Mouse (Mus musculus): ENCODE data around the gene Tmem26. TPM values are rescaled to one million over a fixed set of nuclear protein-coding genes. Genes with fewer than 3 reads are reported as not detected.

Tmem26 gene
- polyA plus RNA-seq, 1 experiment from 2014 or later = 1.2 TPM

DNA sequence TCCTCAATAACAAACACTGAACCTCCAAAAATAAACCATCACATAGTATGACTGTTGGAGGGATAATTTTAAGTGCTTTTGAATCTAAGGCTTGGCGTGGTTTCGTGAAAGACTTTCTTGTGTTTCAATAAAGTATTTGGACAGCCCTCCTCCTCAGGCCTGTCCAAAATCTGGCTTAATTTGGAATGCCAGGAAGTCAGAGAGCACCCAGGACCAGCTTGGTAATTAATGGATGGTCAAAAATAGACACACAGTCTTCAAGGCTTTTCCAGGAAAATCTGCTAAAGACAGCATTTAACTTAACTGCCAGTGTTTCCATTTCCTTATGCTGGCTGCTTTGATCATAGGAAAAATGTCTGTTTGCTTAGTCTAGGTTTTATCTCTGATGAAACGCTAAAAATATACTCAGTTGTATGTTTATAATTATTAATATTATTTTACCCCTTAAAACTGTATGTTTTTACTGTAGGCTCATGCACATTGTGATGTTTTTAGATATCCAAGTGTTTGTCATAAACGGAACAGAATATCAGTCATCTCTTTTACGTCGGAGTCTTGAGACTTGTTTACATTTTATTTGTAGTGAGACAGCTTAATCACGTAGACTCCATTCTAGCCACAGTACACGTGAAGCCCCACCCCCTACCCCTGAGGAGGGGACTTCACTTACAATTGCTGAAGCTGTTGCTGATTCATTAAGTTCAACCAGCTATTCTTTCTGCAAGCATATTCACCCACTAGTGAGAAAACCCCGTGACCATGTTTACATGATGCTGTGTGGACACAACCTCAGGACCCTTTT is 57.8 kb downstream of the Tmem26 start:
- WGBS = 84% methylated on average over 9 of the region's 9 CpGs
- H3K27ac ChIP-seq = no peak overlapping the region
- no peaks in the 10 kb centered on the region for H3K4me1 ChIP-seq
- no peaks in the 10 kb centered on the region for H3K36me3 ChIP-seq (ENCODE audit: poor library complexity, severe bottlenecking)
- no peak for ATAC-seq
- no peaks in the 10 kb centered on the region for H3K9me3 ChIP-seq (replicated peaks)
- no peaks in the 10 kb centered on the region for H3K27me3 ChIP-seq
- no peak overlapping the region for H3K4me3 ChIP-seq
- no peak overlapping the region for H3K9ac ChIP-seq
- no peak overlapping the region for H3K4me2 ChIP-seq

DNA sequence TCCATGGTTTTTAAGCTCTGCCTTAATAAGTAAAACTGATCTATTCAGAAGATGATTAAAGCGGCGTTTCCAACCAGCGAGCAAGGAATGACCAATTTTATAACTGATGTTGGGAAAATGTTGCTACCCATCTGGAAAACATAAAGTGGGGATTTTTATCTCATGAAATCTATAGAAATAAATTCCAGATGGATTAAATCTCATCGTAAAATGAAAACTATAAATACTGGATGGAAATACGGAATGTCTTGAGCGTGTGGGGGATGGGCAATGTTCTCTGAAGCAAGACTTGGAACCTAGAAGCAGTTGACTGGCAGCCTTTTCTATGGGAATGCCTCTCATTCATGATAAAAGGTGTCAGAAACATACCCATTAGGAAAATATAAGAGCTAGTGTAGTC is 59.3 kb downstream of the Tmem26 start:
- H3K9ac ChIP-seq = no peak overlapping the region
- H3K4me3 ChIP-seq = no peak overlapping the region
- no peaks in the 10 kb centered on the region for H3K9me3 ChIP-seq (replicated peaks)
- 95% methylated on average over 6 of the region's 6 CpGs for WGBS
- H3K36me3 ChIP-seq (ENCODE audit: poor library complexity, severe bottlenecking) = no peaks in the 10 kb centered on the region
- H3K27me3 ChIP-seq = no peaks in the 10 kb centered on the region
- no peak overlapping the region for H3K27ac ChIP-seq
- H3K4me1 ChIP-seq = no peaks in the 10 kb centered on the region
- no peak for ATAC-seq
- no peak overlapping the region for H3K4me2 ChIP-seq

DNA sequence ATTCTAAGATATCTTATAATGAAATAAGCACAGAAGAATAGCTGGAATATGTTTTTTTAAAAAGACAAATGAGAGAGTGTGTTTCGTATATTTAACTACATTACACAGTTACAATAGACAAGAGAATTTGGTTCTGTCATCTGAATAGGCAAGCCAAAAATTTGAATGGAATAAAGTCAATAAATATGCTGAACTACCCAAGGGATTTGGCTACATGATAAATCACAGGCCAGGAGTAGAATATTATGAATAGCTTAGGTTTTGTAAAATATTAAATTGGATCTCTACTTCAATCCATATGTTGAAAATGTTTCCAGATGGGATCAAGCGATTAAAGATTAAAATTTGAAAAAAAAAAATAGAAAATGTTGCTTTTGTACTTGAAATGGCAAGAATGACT is 60.4 kb downstream of the Tmem26 start:
- H3K27me3 ChIP-seq = no peaks in the 10 kb centered on the region
- H3K4me3 ChIP-seq = no peak overlapping the region
- H3K9ac ChIP-seq = no peak overlapping the region
- no peak for ATAC-seq
- no peaks in the 10 kb centered on the region for H3K36me3 ChIP-seq (ENCODE audit: poor library complexity, severe bottlenecking)
- no peaks in the 10 kb centered on the region for H3K4me1 ChIP-seq
- WGBS = 90% methylated on average over 2 of the region's 2 CpGs
- no peaks in the 10 kb centered on the region for H3K9me3 ChIP-seq (replicated peaks)
- no peak overlapping the region for H3K4me2 ChIP-seq
- H3K27ac ChIP-seq = no peak overlapping the region

GRCm38 (mm10) chr10:68784463-68784862 is 61.0 kb downstream of the Tmem26 start:
- 93% methylated on average over 1 of the region's 1 CpGs for WGBS
- H3K4me1 ChIP-seq = no peaks in the 10 kb centered on the region
- H3K27me3 ChIP-seq = no peaks in the 10 kb centered on the region
- H3K4me2 ChIP-seq = no peak overlapping the region
- H3K27ac ChIP-seq = no peak overlapping the region
- no peak for ATAC-seq
- H3K9me3 ChIP-seq (replicated peaks) = no peaks in the 10 kb centered on the region
- no peaks in the 10 kb centered on the region for H3K36me3 ChIP-seq (ENCODE audit: poor library complexity, severe bottlenecking)
- H3K4me3 ChIP-seq = no peak overlapping the region
- H3K9ac ChIP-seq = no peak overlapping the region

DNA sequence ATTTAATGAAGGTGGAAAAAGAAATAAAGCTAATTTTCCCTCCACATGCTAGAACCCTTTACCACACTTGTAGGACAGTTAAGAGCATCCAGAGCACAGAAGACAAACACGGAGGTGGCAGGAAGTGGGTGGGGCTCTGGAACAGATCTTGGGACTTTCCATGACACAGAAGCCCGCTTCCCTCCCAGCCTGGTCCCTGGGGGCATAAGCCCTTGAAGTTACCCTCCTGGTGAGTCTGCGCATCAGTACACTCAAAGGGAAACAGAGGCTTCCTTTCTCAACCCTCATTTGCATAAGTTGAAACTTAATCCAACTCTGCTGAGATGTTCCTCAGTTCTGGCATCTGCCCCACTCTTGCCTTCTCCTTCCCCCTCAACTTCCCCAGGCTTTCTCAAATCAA is 72.0 kb downstream of the Tmem26 start:
- no peak for ATAC-seq
- WGBS = 7% methylated on average over 3 of the region's 3 CpGs
- H3K27ac ChIP-seq = no peak overlapping the region

GRCm38 (mm10) chr10:68799883-68800282 is 76.4 kb downstream of the Tmem26 start:
- H3K4me2 ChIP-seq = no peak overlapping the region
- no peaks in the 10 kb centered on the region for H3K27me3 ChIP-seq
- no peak for ATAC-seq
- no peak overlapping the region for H3K4me3 ChIP-seq
- no peaks in the 10 kb centered on the region for H3K36me3 ChIP-seq (ENCODE audit: poor library complexity, severe bottlenecking)
- no peak overlapping the region for H3K27ac ChIP-seq
- no peaks in the 10 kb centered on the region for H3K9me3 ChIP-seq (replicated peaks)
- 88% methylated on average over 7 of the region's 7 CpGs for WGBS
- 0 out of 2 replicates have a peak, but pooled peaks cover 7% of the 10 kb centered on the region for H3K4me1 ChIP-seq
- H3K9ac ChIP-seq = no peak overlapping the region

More for the DNA sequence above, 72.0 kb downstream of the Tmem26 start:
- no peak overlapping the region for H3K9ac ChIP-seq
- H3K4me3 ChIP-seq = no peak overlapping the region
- H3K9me3 ChIP-seq (replicated peaks) = no peaks in the 10 kb centered on the region
- no peaks in the 10 kb centered on the region for H3K36me3 ChIP-seq (ENCODE audit: poor library complexity, severe bottlenecking)
- no peaks in the 10 kb centered on the region for H3K27me3 ChIP-seq
- H3K4me2 ChIP-seq = 0 out of 2 replicates have a peak overlapping the region, but pooled peaks have one; percentile 12
- H3K4me1 ChIP-seq = 0 out of 2 replicates have a peak, but pooled peaks cover 7% of the 10 kb centered on the region

- WGBS = 94% methylated on average over 7 of the region's 7 CpGs
Measured at GRCm38 (mm10) chr10:68800339-68800738, 76.9 kb downstream of the Tmem26 start.

GRCm38 (mm10) chr10:68806328-68806727 is 82.9 kb downstream of the Tmem26 start:
- H3K4me1 ChIP-seq = no peaks in the 10 kb centered on the region
- no peaks in the 10 kb centered on the region for H3K27me3 ChIP-seq
- H3K4me3 ChIP-seq = no peak overlapping the region
- no peak overlapping the region for H3K9ac ChIP-seq
- peak; percentile 13; the same call in 1 of the 2 replicates for ATAC-seq
- H3K27ac ChIP-seq = no peak overlapping the region
- WGBS = 74% methylated on average over 1 of the region's 1 CpGs
- no peaks in the 10 kb centered on the region; the same call in 1 of the 2 replicates for H3K9me3 ChIP-seq (replicated peaks)
- H3K4me2 ChIP-seq = no peak overlapping the region
- no peaks in the 10 kb centered on the region for H3K36me3 ChIP-seq (ENCODE audit: poor library complexity, severe bottlenecking)

More at GRCm38 (mm10) chr10:68800339-68800738, 76.9 kb downstream of the Tmem26 start:
- 0 out of 2 replicates have a peak, but pooled peaks cover 4% of the 10 kb centered on the region for H3K4me1 ChIP-seq
- H3K27me3 ChIP-seq = no peaks in the 10 kb centered on the region
- H3K4me3 ChIP-seq = no peak overlapping the region
- no peaks in the 10 kb centered on the region for H3K36me3 ChIP-seq (ENCODE audit: poor library complexity, severe bottlenecking)
- ATAC-seq = no peak
- H3K9me3 ChIP-seq (replicated peaks) = no peaks in the 10 kb centered on the region
- no peak overlapping the region for H3K27ac ChIP-seq
- no peak overlapping the region for H3K4me2 ChIP-seq
- no peak overlapping the region for H3K9ac ChIP-seq

DNA sequence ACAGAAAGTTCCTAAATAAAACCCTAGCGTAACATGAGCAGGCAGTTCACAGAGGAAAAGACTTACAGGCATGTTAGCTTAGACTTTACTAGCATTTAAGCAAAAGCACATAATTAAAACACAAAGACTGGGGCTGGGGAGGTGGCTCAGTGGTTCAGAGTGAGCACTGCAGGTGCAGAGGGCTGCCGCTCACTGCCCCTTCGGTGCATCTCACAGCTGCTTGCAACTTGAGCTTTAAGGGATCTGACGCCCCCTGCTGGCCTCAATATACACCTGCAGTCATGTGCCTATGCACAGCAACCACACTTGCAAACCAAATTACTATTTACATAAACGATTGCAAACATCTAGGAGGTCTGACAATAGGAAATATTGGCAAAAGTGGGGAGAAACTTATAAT is 87.5 kb downstream of the Tmem26 start:
- no peak overlapping the region for H3K4me3 ChIP-seq
- 86% methylated on average over 5 of the region's 5 CpGs for WGBS
- no peak overlapping the region for H3K27ac ChIP-seq
- H3K36me3 ChIP-seq (ENCODE audit: poor library complexity, severe bottlenecking) = no peaks in the 10 kb centered on the region
- H3K9ac ChIP-seq = no peak overlapping the region
- no peak for ATAC-seq
- no peaks in the 10 kb centered on the region for H3K4me1 ChIP-seq
- no peak overlapping the region for H3K4me2 ChIP-seq
- H3K27me3 ChIP-seq = no peaks in the 10 kb centered on the region
- no peaks in the 10 kb centered on the region; the same call in 1 of the 2 replicates for H3K9me3 ChIP-seq (replicated peaks)

GRCm38 (mm10) chr10:68812699-68813098 is 89.3 kb downstream of the Tmem26 start:
- Histone ChIP-seq H3K9ac (no peak overlapping the region), H3K4me2 (no peak overlapping the region), H3K4me3 (no peak overlapping the region), H3K4me1 (no peaks in the 10 kb centered on the region), H3K27me3 (no peaks in the 10 kb centered on the region), H3K36me3 (ENCODE audit: poor library complexity, severe bottlenecking) (no peaks in the 10 kb centered on the region), H3K27ac (no peak overlapping the region), H3K9me3 (replicated peaks) (no peaks in the 10 kb centered on the region; the same call in 1 of the 2 replicates)
- WGBS = 87% methylated on average over 12 of the region's 12 CpGs
- no peak for ATAC-seq

- no peaks in the 10 kb centered on the region for H3K36me3 ChIP-seq (ENCODE audit: poor library complexity, severe bottlenecking)
- ATAC-seq = no peak
- no peaks in the 10 kb centered on the region for H3K9me3 ChIP-seq (replicated peaks)
- H3K27me3 ChIP-seq = no peaks in the 10 kb centered on the region
- H3K9ac ChIP-seq = no peak overlapping the region
- H3K4me1 ChIP-seq = no peaks in the 10 kb centered on the region
- 89% methylated on average over 4 of the region's 4 CpGs for WGBS
- H3K4me2 ChIP-seq = no peak overlapping the region
- no peak overlapping the region for H3K4me3 ChIP-seq
- no peak overlapping the region for H3K27ac ChIP-seq
Measured at GRCm38 (mm10) chr10:68817281-68817680, 93.8 kb downstream of the Tmem26 start.

GRCm38 (mm10) chr10:68818065-68818759 is 94.8 kb downstream of the Tmem26 start:
- no peak for ATAC-seq
- Histone ChIP-seq H3K4me2 (no peak overlapping the region), H3K36me3 (ENCODE audit: poor library complexity, severe bottlenecking) (no peaks in the 10 kb centered on the region), H3K4me1 (no peaks in the 10 kb centered on the region), H3K4me3 (no peak overlapping the region), H3K9ac (no peak overlapping the region), H3K9me3 (replicated peaks) (no peaks in the 10 kb centered on the region), H3K27me3 (no peaks in the 10 kb centered on the region), H3K27ac (no peak overlapping the region)
- 89% methylated on average over 10 of the region's 10 CpGs for WGBS
